Mouse (Mus musculus): ENCODE measurements around the gene Xpo4. TPM values are rescaled to one million over a fixed set of nuclear protein-coding genes. Genes with fewer than 3 reads are reported as not detected.

Gene Xpo4
- polyA plus RNA-seq, 1 experiment from 2014 or later: 37.1 TPM

DNA sequence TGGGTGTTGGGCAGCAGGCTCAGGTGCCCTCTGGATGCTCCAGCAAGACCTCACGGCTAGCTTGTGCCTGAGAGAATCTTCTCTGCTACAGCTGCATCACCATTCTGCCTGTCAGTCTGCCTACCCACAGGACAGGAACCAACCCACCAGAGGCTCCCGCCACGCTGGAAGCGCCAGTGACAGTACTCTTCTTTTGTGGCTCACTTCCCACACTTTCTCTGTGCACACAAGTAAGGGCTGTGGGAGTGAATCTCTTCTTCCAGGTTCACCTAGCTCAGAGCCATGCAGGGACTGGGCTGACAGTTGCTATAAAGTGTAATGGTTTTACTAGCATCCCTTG, 41.5 kb upstream of the Xpo4 start:
- no peaks in the 10 kb centered on the region for H3K27me3 ChIP-seq (ENCODE audit: insufficient read depth, low read length)
- DNase-seq (no peak), ATAC-seq (ENCODE audit: insufficient read depth) (no peak)
- no peak overlapping the region for H3K4me2 ChIP-seq
- H3K36me3 ChIP-seq (ENCODE audit: insufficient read depth): peaks cover 19% of the 10 kb centered on the region; the same call in 1 of the 2 replicates
- H3K27ac ChIP-seq (ENCODE audit: low read depth): no peak overlapping the region
- peaks cover 9% of the 10 kb centered on the region; the same call in 1 of the 2 replicates for H3K4me1 ChIP-seq (ENCODE audit: insufficient read depth)
- no peak overlapping the region for H3K9ac ChIP-seq
- 82% methylated on average over 4 of the region's 4 CpGs for WGBS
- no peak for TF ChIP-seq CTCF (IDR thresholded peaks at IDR 0.05; ENCODE audit: low read depth)
- H3K4me3 ChIP-seq (ENCODE audit: low read depth, low read length): no peak overlapping the region
- no peaks in the 10 kb centered on the region for H3K9me3 ChIP-seq (ENCODE audit: low read depth, low read length)

DNA sequence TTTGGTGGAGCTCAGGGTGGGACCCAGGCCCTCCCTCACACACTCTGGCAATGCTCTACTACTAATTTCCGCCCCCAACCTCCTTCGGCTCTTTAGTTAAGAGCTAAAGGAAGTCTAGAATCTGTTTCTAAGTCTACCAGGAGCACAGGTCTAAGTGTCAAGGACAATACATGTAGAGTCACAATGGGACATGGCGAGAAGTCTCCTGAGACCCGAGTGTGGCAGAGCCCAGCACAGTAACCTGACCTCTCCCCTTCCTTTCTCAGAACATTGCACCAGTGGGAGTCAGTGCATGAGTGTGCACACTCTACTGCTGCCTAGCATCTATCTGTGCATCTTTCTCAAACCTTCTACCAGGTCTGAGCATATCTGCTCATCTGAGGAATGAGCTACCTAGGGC, 40.5 kb upstream of the Xpo4 start:
- no peaks in the 10 kb centered on the region for H3K9me3 ChIP-seq (ENCODE audit: low read depth, low read length)
- H3K4me2 ChIP-seq: no peak overlapping the region
- ATAC-seq (ENCODE audit: insufficient read depth): no peak
- peaks cover 9% of the 10 kb centered on the region; the same call in 1 of the 2 replicates for H3K4me1 ChIP-seq (ENCODE audit: insufficient read depth)
- H3K27me3 ChIP-seq (ENCODE audit: insufficient read depth, low read length): no peaks in the 10 kb centered on the region
- peak overlapping the region; percentile 24; the same call in 1 of the 2 replicates for H3K27ac ChIP-seq (ENCODE audit: low read depth)
- no peak overlapping the region for H3K4me3 ChIP-seq (ENCODE audit: low read depth, low read length)
- TF ChIP-seq CTCF (IDR thresholded peaks at IDR 0.05; ENCODE audit: low read depth): no peak
- no peak overlapping the region for H3K9ac ChIP-seq
- DNase-seq: no peak
- 72% methylated on average over 4 of the region's 4 CpGs for WGBS
- peaks cover 19% of the 10 kb centered on the region; the same call in 1 of the 2 replicates for H3K36me3 ChIP-seq (ENCODE audit: insufficient read depth)

DNA sequence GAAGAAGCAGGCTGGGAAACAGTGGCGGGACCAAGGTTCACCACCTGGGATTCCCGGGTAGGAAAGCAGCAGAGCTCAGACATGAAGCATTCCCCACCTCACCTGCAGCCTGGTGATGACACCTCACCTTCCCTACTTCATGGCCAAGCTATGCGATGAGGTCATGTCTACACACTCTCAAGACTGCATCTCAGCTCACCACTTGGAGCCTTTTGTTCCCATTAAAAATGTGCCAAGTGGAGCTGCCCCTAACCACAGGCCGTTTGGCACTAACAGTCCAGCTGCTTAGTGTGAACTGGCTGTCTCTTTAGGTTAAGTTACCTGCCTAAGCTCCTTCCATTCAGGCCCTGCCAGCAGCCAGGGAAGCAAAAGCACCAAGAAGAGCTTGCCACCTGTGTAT, 39.8 kb upstream of the Xpo4 start:
- WGBS: 61% methylated on average over 4 of the region's 4 CpGs
- DNase-seq: no peak
- Histone ChIP-seq H3K4me3 (ENCODE audit: low read depth, low read length) (no peak overlapping the region), H3K36me3 (ENCODE audit: insufficient read depth) (peaks cover 24% of the 10 kb centered on the region), H3K9me3 (ENCODE audit: low read depth, low read length) (no peaks in the 10 kb centered on the region), H3K4me2 (no peak overlapping the region), H3K27me3 (ENCODE audit: insufficient read depth, low read length) (no peaks in the 10 kb centered on the region), H3K9ac (no peak overlapping the region), H3K4me1 (ENCODE audit: insufficient read depth) (peaks cover 9% of the 10 kb centered on the region; the same call in 1 of the 2 replicates), H3K27ac (ENCODE audit: low read depth) (no peak overlapping the region; the same call in 1 of the 2 replicates)
- no peak for TF ChIP-seq CTCF (IDR thresholded peaks at IDR 0.05; ENCODE audit: low read depth)
- no peak for ATAC-seq (ENCODE audit: insufficient read depth)

DNA sequence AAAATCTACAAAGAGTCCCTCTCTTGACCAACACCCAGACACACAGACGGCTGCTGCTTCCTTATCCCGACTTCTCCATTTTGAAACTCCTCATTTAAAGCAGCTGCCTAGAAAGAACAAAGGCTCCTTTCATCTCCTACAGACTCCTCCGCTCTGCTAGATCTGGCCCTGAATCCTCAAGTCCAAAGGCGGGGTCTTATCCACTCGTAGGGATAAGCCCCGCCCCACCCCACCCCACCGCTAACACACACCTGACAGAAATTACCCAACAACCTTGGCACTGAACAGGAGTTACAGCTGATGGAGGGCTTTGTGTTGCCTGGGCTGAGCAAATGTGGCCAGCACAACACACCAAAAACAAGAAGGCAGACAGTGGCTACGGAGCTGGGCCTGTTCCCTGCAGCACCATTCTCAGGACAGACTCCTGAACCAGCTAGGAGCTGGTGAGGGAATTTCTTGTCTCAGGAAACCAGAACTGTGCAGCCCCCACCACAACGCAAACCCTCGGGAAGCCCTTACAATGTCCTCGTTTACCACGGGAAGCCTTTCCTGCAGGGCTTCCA, 36.8 kb upstream of the Xpo4 start:
- peak; percentile 54 for DNase-seq
- H3K36me3 ChIP-seq (ENCODE audit: insufficient read depth): peaks cover 48% of the 10 kb centered on the region
- peak overlapping the region; percentile 48; the same call in 1 of the 2 replicates for H3K27ac ChIP-seq (ENCODE audit: low read depth)

GRCm38 (mm10) chr14:57699461-57699970, 34.3 kb upstream of the Xpo4 start:
- no peaks in the 10 kb centered on the region for H3K27me3 ChIP-seq (ENCODE audit: insufficient read depth, low read length)
- H3K27ac ChIP-seq (ENCODE audit: low read depth): no peak overlapping the region
- no peak for TF ChIP-seq CTCF (IDR thresholded peaks at IDR 0.05; ENCODE audit: low read depth)
- no peak overlapping the region for H3K4me2 ChIP-seq
- H3K36me3 ChIP-seq (ENCODE audit: insufficient read depth): peaks cover 63% of the 10 kb centered on the region
- ATAC-seq (ENCODE audit: insufficient read depth): no peak
- WGBS: 94% methylated on average over 33 of the region's 33 CpGs
- no peaks in the 10 kb centered on the region for H3K4me1 ChIP-seq (ENCODE audit: insufficient read depth)
- no peak for DNase-seq
- no peak overlapping the region for H3K4me3 ChIP-seq (ENCODE audit: low read depth, low read length)
- no peak overlapping the region for H3K9ac ChIP-seq
- no peaks in the 10 kb centered on the region for H3K9me3 ChIP-seq (ENCODE audit: low read depth, low read length)

More for the DNA sequence above, 36.8 kb upstream of the Xpo4 start:
- Histone ChIP-seq H3K4me3 (ENCODE audit: low read depth, low read length) (no peak overlapping the region), H3K9ac (no peak overlapping the region), H3K27me3 (ENCODE audit: insufficient read depth, low read length) (no peaks in the 10 kb centered on the region), H3K9me3 (ENCODE audit: low read depth, low read length) (no peaks in the 10 kb centered on the region), H3K4me1 (ENCODE audit: insufficient read depth) (no peaks in the 10 kb centered on the region), H3K4me2 (no peak overlapping the region)
- WGBS: 62% methylated on average over 12 of the region's 12 CpGs
- ATAC-seq (ENCODE audit: insufficient read depth): peak; percentile 65
- TF ChIP-seq CTCF (IDR thresholded peaks at IDR 0.05; ENCODE audit: low read depth): no peak

DNA sequence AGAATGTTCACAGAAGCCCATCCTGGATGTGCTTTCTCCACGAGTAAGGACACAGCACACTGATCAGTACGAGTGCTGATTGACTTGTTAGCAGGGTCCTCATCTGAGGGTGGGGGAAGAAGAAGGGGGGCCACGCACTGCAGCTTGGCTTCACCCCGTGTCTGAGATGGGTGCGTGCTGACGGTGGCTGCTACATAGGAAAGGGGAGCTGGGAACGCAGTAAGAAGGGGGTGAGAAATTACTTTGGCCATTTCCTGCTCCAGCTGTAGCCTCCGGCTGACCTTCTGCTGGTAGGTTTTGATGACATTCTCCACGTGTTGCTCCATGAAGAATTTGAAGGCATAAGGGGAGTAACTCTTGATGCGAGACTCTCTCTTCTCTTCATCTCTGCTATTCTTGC, 33.8 kb upstream of the Xpo4 start:
- TF ChIP-seq CTCF (IDR thresholded peaks at IDR 0.05; ENCODE audit: low read depth): no peak
- peaks cover 66% of the 10 kb centered on the region for H3K36me3 ChIP-seq (ENCODE audit: insufficient read depth)

GRCm38 (mm10) chr14:57696066-57696465, 30.8 kb upstream of the Xpo4 start:
- H3K4me3 ChIP-seq (ENCODE audit: low read depth, low read length): no peak overlapping the region
- ATAC-seq (ENCODE audit: insufficient read depth): no peak
- 91% methylated on average over 15 of the region's 15 CpGs for WGBS
- no peaks in the 10 kb centered on the region for H3K9me3 ChIP-seq (ENCODE audit: low read depth, low read length)
- H3K36me3 ChIP-seq (ENCODE audit: insufficient read depth): peaks cover 77% of the 10 kb centered on the region
- no peak for DNase-seq
- no peak overlapping the region for H3K4me2 ChIP-seq
- TF ChIP-seq CTCF (IDR thresholded peaks at IDR 0.05; ENCODE audit: low read depth): no peak
- no peak overlapping the region for H3K27ac ChIP-seq (ENCODE audit: low read depth)
- H3K4me1 ChIP-seq (ENCODE audit: insufficient read depth): no peaks in the 10 kb centered on the region
- H3K9ac ChIP-seq: no peak overlapping the region
- H3K27me3 ChIP-seq (ENCODE audit: insufficient read depth, low read length): no peaks in the 10 kb centered on the region

More for the DNA sequence above, 33.8 kb upstream of the Xpo4 start:
- ATAC-seq (ENCODE audit: insufficient read depth) (no peak), DNase-seq (no peak)
- Histone ChIP-seq H3K4me3 (ENCODE audit: low read depth, low read length) (no peak overlapping the region), H3K27ac (ENCODE audit: low read depth) (no peak overlapping the region), H3K9me3 (ENCODE audit: low read depth, low read length) (no peaks in the 10 kb centered on the region), H3K27me3 (ENCODE audit: insufficient read depth, low read length) (no peaks in the 10 kb centered on the region), H3K4me2 (no peak overlapping the region), H3K9ac (no peak overlapping the region), H3K4me1 (ENCODE audit: insufficient read depth) (no peaks in the 10 kb centered on the region)
- WGBS: 78% methylated on average over 10 of the region's 10 CpGs
